Mouse (Mus musculus) kidney, adult 2 months (tissue): Measurements from ENCODE around the gene Cela2a.

Experiments
- CTCF ChIP-seq: fragments of 200-500 bp; conservative IDR thresholded peaks from 2 replicates; pipeline ENCODE4 v1.5.1; 2011; ENCODE audit warnings: low read depth, mild to moderate bottlenecking, control low read depth, low read length, moderate library complexity, mixed read lengths; ENCODE audit not compliant: insufficient read depth, insufficient read length
- POLR2A ChIP-seq: fragments of 200-500 bp; IDR thresholded peaks from one replicate; pipeline ENCODE4 v1.6.1; 2011; ENCODE audit warnings: low read depth, low read length, control low read depth

DNA sequence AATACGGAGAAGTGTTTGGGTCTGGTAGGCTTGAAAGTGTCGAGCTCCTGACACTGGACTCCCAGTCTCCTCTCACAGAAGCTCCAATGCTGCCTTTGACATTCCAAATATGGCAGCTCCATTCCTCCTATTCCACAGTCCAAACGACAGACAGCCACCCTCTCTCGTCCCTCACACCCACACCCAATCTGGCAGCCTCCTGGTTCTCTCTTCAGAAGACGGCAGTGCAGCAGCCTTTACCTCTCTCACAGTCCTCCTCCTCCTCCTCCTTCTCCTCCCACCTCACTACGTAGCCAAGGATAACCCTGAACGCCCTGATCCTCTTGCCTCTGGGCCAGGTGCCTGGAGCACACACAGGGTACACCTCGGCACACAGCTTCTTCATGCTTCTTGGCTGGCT lies 46.1 kb downstream of the Cela2a start:
- TF ChIP-seq CTCF (no peak), POLR2A (no peak)
